Mouse (Mus musculus) right cerebral cortex, adult 2 months (tissue): ENCODE results near the gene Vrk1.

Source experiments
- DNase-seq, 2 experiments: peaks; one replicate each; pipeline ENCODE4 v3.0.0; 2021 to 2022; ENCODE audit warnings: low spot score in 2 of 2

Gene Vrk1

DNA sequence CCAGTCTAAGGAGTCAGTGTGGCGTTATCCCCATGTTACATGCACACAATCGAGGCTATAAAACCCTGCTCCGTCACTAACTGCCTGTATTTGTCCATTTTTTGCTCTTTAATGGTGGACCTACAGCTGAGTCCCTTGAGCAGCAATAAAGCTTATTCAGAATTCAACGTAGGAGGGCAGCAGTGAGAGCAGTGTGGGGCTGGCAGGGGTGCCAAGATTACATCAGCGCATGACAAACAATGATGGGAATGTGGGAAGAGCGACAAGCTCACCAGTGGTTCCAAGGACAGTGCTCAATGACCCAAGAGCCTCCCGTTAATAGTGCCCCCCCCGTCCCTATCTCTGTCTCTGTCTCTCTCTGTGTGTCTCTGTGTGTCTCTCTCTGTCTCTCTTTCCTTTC, 8.3 kb upstream of the Vrk1 start:
- DNase-seq = no peak

- no peak for DNase-seq
Observed at GRCm38 (mm10) chr12:106004719-106005118, 5.3 kb upstream of the Vrk1 start.

GRCm38 (mm10) chr12:106006218-106006617, 3.8 kb upstream of the Vrk1 start:
- no peak for DNase-seq

DNA sequence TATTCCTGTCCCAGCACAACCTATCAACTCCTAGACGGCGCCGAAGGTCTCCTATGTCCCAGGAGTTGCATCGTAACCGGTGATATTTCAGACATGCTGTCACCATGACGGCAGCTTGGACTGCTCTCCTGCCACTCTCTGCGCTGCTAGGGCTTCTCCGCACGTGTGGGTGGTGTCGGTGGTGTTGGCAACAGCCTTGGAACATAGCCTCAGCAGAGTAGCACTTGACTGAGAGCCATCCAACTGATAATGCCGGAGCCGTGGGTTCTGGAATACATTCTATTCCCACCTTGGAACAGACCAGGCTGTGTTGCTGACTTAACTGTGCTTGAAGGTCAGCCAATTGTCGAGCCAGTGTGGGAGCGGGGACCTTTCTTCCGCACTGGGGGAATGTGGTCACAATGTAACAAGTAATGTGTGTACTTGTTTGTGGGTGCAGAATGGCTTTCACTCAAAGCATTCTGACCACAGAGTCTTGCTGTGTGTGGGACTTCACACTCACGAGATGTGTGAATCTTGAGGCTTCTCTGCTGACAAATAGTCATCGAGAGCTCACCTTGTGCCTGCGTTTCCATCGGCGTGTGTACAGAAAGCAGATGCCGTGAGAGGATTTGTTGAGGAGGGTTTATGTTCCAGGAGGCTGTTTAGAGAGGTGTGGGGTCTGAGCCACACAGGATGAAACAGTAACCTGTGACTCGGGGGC, 1.5 kb upstream of the Vrk1 start:
- peak; percentile 73 to 76 for DNase-seq

DNA sequence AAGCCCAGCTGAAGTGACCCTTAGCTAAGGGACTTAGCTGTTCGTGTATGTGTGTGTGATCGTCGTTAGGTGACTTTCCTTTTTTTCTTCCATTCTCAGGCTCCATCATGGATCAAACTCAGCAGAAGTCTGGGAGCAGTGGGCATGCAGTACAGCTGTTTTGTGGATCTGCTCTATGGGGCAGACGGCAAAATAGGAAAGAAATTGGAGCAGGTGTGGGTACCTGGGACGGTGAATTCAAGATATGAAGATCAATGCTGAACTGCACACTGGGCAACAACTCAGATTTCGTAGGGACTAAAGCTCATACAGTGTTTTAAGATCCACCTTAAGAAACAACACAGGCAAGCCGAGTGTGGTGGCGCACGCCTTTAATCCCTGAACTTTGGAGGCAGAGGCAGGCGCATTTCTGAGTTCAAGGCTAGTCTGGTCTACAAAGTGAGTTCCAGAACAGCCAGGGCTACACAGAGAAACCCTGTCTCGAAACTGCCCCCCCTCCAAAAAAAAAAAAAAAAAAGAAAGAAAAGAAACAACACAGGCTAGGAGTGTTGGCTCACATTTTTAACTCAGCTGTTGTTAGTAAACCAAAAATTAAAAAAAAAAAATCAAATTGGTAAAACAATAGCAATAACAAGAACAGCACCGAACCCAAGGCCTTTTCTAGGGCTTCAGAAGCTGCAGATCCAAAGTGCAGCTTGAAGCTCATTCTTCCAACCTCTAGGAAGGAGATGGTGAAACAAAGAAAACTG, 732 bp upstream of the Vrk1 start:
- DNase-seq = no peak

DNA sequence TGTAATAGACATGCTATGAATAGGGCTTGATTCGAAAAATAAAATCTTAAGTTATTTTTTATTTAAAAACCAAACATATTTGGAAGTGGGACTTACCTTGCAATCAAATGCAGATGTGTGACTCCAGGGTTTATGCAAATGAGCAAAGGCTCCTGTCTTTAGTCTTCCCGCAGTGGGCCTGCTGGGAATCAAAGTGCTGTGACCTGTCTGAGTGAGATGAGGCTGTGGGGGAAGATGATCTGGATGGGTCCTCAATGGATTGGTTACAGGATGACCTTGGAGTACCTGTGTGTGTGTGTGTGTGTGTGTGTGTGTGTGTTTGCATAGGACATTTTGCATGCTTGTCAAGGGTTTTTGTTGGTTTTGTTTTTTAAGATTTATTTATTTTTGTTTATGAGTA, 2.1 kb downstream of the Vrk1 start:
- no peak for DNase-seq

GRCm38 (mm10) chr12:106016265-106017012, 6.4 kb downstream of the Vrk1 start:
- no peak for DNase-seq

DNA sequence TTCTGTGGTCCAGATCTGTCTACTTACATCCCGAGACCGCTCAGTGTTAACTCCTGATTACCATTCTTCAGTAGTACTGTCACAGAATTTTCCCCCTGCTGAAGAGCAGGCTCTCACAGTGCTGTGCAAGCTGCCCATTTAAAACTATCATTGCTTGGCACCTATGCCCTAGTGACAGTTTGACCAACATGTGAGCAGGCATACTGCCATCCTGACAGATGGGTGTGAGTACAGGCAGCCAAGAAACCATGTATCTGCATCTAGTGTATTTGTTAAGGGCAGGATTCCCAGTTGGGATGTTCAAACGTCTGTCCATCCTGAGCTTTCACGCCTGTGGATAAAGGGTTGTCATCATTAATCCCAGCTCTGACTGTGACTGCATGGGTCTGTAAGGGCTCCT, 10.0 kb downstream of the Vrk1 start:
- no peak for DNase-seq

DNA sequence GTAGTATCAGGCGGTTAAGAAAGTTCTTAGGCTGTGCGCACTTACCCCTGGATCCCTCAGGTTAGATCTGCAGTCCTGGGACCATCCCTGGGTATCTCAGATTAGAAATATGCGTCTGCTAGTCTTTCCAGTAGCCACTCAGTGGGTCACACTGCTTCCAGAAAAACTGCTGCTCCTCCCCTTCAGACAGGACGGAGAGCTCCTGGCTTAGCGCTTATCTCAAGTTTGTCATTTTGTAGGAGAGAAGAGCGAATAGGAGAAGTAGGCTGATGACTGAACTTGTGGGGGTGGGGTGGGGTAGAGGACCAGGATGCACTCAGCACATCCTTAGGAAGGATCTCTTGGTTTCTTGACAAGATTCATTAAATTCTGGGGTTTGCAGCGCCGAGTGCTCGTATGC, 13.6 kb downstream of the Vrk1 start:
- no peak for DNase-seq

DNA sequence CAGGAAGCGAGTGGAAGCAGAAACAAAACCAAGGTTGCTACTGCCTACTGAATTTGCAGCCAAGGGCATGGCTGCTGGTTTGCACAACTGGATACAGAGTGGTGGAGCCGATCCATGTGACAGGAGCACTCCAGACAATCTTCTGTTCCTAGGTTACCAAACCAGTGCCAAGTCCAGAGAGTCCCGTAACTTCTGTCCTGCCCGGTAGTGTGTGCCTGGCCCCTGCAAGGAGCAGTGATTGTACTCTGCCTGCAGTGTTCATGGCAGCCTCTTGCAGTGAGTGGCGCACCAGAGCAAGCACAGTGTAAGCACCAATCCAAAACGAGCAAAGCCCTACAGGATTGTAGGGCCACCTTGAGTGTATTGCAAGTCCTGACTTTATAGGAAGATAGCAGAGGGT, 15.4 kb downstream of the Vrk1 start:
- DNase-seq = no peak

DNA sequence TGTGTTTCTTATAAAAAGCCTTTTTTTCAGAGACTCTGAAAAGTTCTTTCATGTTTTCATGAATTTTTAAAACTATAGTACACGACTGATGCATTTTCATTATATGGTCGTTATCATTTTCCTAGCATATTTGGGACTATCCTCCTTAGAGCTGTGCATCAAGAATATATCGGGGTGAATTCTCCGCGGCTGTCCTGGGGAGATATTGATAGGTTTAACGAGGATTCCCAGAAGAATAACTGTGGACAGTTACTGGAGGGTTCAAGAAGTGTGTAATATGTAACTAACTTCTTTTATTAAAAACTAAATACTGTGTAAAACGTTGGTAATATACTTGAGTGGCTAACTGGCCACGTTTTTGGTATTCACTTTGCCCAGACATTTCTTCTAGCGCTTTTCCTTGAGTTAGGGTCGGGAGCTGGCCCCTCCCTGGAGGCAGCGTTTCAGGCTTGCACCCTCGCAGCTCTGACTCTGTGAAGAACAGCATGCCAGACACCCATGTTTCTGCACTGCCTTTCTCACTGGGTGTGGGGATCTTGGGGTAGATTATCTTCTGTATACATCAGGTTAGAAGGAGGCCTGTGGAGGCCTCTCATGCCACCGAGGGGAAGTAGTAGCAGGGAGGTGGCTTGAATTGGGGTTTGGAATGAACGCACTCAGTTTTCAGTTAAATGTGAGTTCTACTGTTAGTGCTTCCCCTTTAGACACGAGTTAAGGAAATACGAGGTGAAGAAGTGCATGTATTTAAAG, 16.5 kb downstream of the Vrk1 start:
- no peak for DNase-seq

DNA sequence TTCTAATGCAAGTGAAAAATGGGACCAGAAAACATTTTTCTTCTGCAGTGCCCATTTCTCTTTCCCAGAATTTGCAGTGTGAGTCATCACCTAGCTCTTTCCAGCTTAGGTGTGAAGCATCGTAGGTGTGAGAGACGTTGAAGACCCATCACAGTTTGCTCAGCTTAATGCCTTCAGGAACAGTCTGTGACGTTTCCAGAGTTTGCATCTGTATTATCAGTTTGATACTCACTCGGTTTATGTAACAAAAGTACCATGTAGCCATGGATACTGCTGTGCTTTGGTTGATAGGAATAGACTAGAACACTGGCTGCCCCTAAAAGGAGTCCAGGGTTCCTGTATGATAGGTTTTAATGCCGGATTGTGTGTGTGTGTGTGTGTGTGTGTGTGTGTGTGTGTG, 17.3 kb downstream of the Vrk1 start:
- DNase-seq = peak; percentile 49 to 55

DNA sequence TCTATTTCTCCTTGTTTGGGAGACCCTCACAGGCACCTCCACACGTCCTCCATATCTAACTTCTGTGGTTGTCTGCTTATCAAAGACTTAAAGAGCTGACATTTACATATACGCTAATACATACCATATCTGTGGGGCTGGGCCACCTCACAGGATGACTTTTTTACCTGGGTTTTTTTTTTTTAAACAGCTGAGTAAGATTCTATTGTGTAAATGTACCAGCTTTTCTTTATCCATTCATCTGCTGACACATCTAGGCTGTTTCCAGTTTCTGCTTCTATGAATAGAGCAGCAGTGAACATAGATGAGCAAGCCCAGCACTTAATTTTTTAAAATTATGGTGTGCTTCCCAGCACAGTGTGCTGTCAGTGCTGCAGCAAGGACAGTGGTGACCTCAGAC, 19.6 kb downstream of the Vrk1 start:
- DNase-seq = no peak

DNA sequence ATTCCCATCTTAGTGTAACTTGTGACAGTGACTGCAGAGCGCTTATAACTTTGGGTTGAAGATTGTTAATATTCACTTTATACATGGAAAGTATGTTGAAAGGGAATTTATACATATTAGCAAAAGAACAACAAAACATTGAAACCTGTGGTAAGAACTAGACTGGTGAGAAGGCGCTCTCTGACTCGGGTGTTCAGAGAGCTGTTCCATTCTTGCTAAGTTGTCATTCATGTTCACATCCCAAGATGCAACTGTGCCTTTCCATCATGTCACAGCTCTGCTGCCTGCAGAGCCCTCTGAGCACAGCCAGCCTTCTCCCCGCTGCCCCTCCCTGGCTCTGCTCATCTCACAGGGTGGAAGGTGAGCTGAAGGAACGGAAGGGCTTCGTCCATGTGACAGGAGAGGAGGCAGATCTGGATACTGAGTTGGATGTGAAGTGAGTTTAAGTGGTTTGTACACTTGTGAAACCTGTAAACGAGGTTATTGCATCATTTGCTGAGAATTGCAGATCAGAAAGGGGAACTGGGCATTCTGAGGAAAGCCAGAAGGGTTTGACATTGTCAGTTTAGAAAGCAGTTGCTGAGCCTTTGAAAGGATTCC, 20.2 kb downstream of the Vrk1 start:
- DNase-seq = no peak

GRCm38 (mm10) chr12:106030796-106031195, 20.8 kb downstream of the Vrk1 start:
- DNase-seq = no peak

GRCm38 (mm10) chr12:106031916-106032315, 21.9 kb downstream of the Vrk1 start:
- DNase-seq = no peak

DNA sequence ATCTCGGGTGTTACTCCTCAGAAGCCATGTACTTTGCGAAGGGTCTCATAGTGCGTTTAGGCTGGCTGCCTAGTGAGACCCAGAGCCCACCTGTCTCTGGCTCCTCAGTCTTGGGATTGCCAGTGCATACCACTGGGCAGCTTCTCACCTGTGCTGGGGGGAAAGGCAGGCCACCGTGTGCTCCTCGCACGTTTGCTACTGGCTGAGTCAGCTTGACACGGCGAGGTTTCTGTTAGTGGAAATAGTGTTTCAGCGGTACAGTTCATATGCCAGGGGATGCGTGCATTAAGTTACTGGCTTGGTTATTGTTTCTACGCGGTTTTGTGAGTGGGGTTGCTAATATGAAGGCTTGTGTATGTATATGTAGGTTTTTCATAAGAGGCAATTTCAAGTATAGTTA, 22.3 kb downstream of the Vrk1 start:
- DNase-seq = no peak

GRCm38 (mm10) chr12:106034267-106034666, 24.2 kb downstream of the Vrk1 start:
- no peak for DNase-seq

DNA sequence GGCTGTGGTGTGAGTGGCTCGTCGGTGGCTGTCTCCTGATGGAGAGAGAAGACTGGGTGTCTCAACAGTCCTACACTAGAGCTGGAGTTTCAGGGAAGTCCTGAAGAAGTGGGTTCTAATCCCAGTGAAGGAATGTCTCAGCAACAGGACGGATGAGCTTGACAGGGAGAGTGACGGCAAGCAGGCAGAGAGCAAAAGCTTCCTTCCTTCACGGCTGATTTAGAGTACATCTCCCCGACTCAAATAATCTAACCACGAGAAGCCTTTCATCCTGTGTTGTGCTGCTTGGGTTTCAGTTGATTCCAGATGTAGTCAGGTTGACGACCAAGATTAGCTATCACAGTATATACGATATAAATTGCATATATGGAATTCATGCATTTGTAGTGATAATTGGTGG, 24.7 kb downstream of the Vrk1 start:
- DNase-seq = no peak

GRCm38 (mm10) chr12:106040259-106040658, 30.2 kb downstream of the Vrk1 start:
- DNase-seq = no peak

- DNase-seq = no peak
Observed at GRCm38 (mm10) chr12:106046143-106046795, 36.2 kb downstream of the Vrk1 start.
